Mouse (Mus musculus): ENCODE measurements at regions not wholly inside any gene's neighbourhood (a gene's known extent, or its start where the extent isn't known, plus 50 kb on each side); places are given as distances from the start of the nearest gene placed in this dataset.
A peak's percentile ranks its signal among the peaks of the same experiment; 100 is the strongest.
"Not testable (repeated sequence)": the region's sequence is repeated elsewhere in the genome, so short reads cannot be mapped to it uniquely, and the experiment has no call there.

DNA sequence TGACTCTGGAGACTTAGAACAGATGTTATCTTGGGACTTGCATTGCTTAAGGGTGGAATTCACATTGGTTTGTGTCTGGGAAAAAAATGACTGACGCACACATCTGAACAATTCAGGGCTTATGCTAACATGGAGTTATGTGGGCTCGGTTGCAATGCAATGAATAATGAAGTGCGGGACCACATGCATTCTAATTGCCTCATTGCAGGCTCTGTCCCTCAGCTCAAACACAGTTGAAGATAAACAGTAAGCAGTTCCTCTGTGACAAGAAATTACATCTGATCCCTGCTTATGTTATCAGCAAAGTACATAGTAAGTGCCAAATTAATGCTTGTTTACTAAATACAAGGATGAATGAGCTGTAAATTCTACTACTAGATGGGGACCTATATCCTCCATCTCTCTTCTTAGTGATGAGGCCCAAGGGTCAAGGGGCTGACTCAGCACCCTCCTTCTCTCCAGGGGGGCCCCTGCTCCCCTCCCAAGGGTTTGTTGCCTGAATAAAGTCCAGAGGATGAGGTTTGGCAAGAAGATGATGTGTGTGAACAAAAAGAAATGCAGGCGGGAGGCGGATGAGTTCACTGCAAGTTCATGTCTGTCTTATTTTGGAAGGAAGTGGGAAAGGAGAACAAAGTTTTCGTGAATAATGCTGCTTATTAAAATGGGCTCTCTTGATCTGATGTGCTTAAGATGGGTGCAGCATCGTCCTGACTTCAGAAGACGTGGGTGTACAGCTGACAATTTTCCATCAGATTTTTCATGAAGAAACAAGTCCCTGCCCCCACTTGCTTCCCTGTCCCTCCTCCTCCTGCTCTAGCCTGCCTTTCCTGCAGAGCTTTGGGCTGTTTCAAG, 533.1 kb downstream of the Shisa9 start:
- no peak for DNase-seq (ENCODE audit: low spot score)

DNA sequence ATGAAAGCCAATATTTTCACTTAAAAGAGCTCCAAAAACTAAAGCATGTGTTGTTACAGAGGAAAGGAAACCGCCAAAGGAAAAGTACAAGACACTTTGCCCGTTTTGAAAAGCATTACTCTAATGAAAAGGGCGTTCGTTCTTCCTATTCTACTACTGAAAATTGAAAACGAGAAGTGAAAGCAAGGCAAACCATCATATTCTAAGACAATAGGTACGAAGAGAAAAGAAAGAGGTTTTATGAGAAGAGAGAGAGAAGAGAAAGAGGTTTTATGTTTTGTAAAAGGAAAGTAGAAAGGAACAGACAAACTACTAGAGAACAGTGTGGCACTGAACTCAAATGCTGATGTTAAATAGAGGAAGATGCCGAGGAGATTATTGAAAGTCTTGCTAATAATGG, 534.4 kb downstream of the Shisa9 start:
- no peak for DNase-seq (ENCODE audit: low spot score)

DNA sequence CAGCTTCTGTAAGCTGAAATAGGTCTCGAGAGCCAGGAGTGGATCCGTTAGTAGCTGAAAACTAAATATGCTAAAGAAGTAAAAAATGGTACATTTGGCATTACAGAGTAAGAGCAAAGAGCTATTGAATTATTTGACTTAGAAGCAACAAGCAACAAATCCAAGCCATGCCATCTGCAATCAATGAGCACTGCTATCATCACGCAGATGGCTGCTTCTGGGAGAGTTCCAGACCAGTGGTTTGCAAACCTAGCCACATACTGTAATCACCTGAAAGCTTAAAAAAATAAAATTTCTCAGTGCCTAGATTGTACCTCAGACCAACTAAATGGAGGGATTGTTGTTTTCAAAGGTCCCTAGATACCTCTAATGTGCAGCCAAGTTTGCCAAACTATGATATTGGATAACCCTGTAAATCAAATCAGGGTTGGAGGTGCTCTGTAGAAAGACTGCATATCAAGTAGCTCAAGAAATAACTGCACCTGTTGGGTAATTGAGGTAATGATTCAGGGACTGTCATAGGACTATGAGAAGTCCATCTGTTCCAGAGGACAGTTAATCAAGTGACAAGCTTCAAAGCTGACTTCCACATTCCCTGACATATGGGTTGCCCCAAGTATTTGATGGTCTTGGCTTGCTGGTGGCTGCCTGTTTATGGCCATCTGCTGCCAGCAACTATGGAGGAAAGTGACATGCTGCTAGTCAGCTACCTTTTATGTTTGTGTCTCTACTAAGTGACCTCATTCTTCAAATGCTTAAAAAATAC, 538.0 kb downstream of the Shisa9 start:
- no peak for DNase-seq (ENCODE audit: low spot score)

DNA sequence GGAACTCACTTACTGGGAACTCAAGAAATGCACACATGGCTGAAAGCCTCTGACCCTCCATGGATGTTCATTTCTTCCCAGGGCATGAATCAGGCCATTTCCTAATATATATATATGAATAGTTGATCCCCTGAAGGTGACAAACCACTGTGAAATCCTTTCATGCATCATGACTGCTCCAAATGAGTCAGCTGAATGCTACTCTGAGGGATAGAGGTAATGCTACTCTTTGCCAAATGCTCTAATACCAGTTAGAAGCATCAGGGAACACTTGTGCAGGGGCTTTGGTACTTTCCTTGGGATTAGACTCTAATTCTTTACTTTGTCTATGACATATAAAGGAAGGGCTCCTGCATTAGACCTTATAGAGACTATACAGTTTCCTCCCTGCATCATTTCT, 561.0 kb upstream of the Ercc4 start:
- no peak for DNase-seq (ENCODE audit: low spot score)

DNA sequence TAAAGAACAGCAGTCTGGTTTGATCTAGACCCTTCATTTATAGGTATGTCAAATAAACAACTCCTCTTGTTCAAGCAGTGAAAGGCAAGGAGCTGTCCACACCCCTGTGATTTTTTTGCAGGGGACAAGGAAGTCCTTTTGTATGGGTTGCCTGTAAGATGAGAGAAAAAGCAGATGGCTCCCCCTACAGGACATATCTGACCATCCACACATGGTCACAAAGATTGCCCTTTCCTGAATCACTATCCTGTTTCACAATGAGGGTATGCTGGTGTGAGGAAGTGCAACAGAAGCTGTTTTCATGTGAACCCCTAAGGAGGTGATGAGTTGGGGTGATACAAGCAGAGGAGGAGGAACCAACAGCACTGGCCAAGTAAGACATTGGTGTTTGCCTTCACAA, 520.6 kb upstream of the Ercc4 start:
- DNase-seq (ENCODE audit: low spot score), result no peak

DNA sequence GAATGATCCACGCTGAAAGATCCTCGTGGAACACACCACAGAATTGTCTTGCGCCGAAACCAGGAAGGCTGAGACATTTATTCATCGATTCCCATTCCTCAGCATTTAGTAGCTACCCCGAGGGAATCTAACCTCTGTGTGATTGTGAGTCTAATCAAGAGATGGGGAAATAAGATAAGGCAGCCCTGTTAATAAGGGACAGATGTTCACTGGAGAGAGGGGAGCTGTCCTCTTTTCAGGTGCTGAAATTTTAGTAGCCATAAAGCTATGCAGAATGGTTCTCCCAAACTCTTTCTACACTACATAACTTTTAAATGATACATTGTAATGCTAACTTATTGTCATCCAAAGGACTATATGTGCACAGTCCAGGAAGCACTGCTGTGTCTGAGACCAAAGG, 501.2 kb upstream of the Ercc4 start:
- no peak for DNase-seq (ENCODE audit: low spot score)

DNA sequence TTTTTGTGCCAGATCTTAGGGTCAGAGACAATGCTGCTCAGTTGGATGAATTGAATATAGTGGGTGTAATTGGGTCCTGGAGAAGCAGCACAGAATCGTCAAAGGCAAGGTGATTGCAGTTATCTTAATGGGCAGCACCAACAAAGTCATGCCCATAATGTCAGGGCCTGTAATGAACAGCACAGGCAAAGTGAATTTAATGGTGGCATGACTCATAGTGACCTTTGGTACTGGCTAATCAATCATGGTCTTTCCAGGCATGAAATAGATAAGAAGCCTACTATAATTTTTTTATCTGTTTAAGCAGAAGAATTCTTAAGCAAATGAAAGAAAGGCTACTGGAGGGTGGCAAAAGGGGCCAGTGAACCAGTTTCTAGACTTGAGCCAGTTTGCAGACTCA, 498.4 kb upstream of the Ercc4 start:
- DNase-seq (ENCODE audit: low spot score), result no peak

DNA sequence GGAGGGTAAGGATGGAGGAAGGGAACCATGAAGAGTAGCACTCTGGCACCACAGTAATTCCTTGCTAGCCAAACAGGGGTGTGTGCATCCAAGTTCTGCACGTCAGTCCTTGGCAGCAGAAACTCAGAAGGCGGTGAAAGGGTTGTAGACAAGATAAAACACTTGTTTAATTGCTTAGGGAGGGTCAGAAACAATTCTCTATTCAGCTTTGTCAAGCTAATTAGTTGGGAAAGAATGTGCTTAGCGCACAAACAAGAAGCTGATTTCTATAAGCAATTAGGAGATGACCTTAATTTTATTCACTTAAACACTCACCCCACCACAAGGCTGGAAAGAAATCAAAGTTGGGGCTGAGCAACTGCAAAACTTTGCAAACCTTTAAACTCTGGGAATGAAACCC, 491.7 kb upstream of the Ercc4 start:
- no peak for DNase-seq (ENCODE audit: low spot score)

DNA sequence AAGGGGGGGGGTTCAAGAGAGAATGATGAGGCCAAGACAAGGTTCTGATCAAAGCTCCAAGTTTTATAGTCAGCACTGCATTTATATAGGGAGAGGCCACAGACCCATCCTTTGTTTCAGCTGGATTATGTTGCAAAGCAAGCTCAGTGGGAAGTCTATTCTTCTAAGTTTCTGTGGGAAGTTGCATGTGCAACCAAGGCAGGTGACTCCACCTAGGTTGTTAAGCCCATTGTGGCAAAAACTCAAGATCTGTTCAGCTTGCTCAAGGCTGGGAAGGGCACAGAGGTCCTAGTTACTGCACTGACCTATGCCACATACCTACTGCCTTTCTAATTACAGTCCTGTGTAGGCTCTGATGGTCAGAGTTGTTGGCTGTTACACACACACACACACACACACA, 477.0 kb upstream of the Ercc4 start:
- no peak for DNase-seq (ENCODE audit: low spot score)

DNA sequence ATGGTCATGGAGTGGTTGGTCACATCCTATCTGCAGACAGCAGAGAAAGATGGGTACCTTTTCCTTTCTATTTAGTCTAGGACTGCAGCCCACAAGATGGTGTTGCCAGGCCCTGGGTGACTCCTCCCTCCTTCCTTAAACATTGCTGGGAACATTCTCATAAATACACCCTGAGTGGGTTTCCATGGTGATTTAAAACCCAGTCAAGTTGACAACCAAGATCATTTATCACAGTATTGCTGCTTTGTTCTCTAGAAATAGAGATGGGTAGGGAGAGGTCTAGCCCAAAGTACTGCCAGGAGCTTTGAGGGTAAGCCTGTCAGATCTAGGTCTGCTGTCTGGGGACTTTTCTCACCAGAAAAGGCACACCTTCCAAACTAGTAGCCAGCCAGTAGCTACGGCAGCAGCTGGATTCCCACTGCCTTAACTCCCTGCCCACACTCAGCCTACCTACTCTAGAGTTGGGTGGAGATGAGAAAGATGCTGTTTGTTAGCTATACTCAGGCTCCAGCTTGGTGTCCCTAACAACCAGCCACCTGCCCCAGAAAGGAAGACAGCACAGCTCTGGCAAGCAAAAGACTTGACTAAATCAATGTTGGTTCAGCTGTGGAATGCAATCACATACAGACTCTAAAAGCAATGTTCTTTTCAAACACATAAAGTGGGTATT, 470.4 kb upstream of the Ercc4 start:
- DNase-seq (ENCODE audit: low spot score), result no peak

DNA sequence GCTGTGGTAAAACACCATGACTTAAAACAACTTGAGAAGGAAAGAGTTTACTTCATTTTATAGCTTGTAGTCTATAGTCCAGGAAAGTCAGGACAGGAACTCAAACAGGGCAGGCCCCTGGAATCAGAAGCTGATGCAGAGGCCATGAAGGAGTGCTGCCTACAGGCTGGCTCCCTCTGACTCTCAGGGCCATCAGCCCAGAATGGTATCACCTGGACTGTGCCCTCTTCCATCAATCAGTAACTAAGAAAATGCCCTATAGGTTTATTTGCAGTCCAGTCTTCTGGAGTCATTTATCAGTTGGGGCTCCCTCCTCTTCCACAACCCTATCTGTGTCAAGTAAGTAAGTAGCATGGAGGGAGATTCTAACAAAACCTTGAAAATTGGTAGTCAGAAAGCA, 466.4 kb upstream of the Ercc4 start:
- no peak for DNase-seq (ENCODE audit: low spot score)

DNA sequence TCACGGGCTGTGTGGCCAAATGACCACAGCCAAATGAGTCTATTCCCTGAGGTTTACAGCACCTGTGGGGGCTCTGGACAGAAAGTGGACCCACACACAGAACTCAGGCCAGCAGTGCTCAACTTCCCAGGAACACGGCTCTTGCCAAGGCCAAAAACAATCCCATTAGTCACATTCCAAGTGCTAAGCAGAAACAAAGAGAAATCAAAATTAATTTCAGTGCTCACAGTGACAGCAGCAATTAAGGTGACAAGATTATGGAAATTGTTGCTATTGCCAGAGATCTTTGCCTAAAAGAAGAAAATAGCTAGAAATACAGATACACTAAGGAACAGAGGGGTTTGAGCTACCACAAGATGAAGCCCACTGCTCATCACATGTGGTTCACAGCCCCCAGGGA, 464.9 kb upstream of the Ercc4 start:
- DNase-seq (ENCODE audit: low spot score), result no peak

DNA sequence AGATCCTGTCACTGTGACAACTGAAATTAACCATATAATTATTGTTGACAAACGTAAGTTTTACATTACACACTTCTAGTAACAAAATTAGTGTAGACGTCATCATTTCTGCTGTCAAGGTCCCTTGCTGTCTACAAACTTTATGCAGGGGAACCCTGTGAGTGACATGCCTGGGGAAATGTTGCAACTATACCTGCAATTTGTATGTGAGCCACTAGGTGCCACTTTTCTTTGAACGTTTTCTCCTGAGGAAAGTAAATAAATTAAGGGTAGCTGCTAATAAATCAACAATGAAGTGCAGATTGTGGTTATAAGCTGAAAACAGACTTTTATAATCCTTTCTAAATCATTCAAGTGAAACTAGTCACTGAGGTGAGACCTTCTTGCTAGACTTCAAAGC, 457.3 kb upstream of the Ercc4 start:
- DNase-seq (ENCODE audit: low spot score), result no peak

DNA sequence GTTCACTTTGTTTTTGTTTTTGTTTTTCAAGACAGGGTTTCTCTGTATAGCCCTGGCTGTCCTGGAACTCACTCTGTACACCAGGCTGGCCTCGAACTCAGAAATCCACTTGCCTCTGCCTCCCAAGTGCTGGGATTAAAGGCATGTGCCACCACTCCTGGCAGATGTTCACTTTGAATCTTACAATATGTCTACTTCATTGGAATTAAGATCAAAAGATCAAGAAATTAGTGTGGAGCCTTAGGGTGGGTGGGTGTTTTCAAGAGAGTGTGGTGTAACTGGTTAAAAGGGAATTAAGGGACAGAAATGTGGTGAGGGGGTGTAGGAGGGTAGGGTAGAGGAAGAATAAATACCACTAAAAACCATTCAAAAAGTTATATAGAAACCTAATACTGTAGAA, 435.8 kb upstream of the Ercc4 start:
- DNase-seq (ENCODE audit: low spot score), result not testable (repeated sequence)

DNA sequence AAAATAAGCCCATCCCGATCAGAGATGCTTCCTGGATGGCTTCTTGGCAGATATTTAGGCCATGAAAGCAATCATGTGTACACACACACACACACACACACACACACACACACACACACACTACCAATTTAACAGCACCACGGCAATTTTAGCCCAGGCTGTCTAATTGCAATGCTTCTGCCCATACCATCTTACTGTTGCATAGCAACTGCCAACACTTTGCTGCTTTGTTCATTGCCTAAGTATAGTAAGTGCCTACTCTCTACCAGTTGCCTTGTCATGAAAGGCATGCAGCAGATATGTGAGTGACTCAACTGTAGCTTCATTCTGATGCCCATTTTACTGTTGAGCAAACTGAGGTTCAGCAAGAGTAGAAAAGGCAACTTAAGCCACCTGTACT, 428.0 kb upstream of the Ercc4 start:
- no peak for DNase-seq (ENCODE audit: low spot score)

DNA sequence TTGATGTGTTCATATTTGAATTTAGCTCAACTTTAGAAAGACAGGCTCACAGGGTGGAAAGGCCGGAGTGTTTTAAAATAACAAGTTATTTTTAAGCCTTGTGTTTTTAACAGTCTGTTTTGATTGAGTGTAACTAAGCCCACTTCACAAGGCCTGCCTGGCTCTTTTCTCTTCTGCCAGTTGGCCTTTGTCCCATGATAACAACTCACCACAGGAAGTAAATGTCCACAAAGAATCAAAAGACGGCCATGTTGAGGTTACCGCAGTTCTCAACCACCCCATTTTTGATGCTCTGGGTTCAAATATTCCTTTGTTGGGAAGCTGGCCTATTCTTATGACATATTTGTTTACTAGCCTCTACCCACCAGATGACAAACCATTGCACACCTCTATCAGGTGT, 423.7 kb upstream of the Ercc4 start:
- peak; percentile 3 for DNase-seq (ENCODE audit: low spot score)

DNA sequence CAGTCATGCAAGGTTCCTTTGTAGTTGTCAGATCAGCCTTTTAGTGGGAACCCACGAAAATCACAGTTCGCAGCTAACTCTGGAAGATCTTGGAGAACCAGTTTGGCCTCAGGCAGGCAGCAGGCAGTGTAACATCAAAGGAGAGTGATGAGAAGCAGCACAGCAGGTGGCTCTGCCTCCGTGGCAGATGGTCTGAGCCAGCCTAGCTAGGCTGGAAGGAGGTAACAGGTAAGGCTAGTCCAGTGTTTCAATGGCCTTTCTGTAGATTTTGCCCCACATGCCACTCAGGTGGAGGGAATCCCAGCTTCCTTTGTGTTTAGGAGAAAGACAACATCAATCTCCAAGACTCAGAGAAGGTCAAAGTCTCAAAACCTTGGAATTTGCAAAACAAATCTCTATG, 417.7 kb upstream of the Ercc4 start:
- DNase-seq (ENCODE audit: low spot score), result no peak

DNA sequence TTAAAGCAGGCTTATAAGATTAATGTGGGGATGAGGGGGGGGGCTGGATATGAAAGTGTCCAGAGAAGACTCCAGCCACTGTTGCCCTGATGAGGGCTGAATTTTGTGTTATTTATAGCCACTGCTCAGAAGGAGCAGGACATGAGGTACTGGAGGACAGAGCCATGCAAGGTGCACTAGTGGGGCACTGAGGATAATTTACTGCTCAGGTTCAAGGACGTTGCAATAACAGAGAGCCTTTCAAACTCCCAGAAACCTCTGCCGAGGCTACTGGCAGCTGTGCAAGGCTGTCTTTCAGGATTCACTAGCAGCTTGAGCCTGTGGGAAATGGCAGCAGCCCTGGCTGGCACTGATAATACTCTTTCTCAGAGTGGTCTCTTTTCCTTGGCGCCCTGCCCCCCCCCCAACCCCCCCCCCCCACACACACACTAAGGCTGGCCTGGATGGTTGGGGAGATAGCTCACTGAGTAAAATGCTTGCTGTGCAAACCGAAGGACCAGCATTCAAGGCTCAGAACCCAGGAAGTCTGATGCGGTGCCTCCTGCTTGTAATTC, 416.7 kb upstream of the Ercc4 start:
- DNase-seq (ENCODE audit: low spot score), result no peak

DNA sequence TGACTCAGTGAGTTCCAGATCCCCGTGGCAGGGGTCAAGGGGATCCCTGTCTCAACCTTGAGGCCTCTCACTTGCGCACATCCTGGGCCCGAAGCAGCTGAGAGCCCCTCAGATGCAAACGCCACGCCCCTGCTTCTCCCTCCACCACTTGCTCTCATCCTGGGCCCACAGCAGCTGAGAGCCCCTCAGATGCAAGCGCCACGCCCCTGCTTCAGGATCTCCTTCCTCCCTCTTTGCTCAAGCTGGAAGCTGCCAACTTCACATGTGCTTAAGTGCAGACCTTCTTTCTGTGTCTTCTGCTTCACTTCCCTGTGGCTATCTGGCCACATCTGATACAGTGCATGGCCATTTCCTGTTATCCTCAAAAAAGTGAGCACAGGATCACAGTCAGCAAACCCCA, 416.1 kb upstream of the Ercc4 start:
- DNase-seq (ENCODE audit: low spot score), result no peak

DNA sequence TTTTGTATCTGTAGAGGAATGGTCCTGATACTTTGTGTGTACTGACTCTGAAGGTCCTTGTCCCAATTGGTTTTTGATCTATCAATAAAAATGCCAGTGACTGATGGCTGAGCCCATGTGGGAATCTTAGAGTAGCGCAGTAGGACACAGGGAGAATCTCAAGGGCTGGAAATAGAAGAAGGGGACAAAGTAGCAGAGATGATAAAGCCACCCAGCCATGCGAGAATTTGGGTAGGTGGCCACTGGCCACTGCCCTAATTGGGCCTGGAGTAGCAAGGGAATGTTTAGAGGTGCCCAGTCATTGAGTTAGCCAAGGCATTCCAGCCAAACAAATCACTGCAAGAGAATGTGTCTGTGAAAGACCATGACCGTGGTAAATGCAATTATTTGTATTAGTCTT, 414.8 kb upstream of the Ercc4 start:
- no peak for DNase-seq (ENCODE audit: low spot score)

DNA sequence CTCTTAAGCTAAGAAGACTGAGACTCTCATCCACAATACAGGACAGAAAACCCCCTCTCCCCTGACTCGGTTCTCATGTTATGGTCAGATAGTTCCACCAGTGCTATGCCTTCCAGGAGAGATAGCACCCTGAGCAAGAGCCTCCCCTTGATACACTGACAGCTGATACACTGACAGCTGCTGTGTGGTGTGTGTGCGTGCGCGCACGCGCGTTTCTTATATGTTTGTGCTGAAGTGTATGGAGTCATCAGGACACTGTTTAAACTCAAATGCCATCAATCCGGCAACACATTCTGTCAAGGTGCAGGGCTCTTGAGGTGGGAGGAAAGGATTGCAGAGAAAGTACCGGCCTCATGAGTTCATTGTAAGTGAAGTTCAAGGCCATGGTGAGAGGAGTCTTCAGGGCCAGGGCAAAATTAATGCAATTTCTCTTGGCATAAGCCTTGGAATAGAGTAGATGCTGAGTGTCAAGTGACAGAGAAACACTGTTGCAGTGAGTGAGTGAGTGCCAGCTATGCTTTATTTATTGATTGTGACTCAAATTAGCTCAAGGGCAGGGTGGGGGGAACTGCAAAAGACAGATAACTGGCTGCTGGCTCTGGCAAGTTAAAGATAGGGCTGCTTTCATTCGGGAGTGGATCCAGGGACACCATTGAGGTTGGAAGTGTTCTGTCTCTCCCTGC, 412.4 kb upstream of the Ercc4 start:
- peak; percentile 36 for DNase-seq (ENCODE audit: low spot score)

DNA sequence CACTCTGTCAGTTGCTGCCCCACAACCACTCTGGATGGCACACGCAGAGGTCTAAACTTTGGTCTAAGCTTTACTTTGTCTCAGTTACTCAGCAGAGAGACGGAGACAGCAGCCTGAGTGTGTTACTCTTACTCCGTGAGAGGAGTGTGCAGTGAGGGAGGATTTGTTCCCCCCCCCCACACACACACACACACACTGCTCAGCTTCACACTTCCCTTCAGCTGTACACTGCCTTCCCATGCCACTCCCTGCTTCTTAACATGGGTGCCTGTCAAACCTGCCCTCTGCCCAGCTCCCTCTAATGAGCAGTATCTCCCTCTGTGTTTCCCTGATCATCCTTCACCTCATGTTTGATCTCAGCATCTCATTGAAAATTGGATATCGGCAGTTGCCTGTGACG, 409.9 kb upstream of the Ercc4 start:
- DNase-seq (ENCODE audit: low spot score), result no peak
